Mouse (Mus musculus) stomach, embryonic 16.5 days (tissue): Measurements from ENCODE around the gene Trpm5. TPM values are rescaled to one million over a fixed set of nuclear protein-coding genes. Genes with fewer than 3 reads are reported as not detected.

Source experiments
- ATAC-seq: fragments of 200-750 bp; cut with Nextera tagmentation; 2 replicates; pipeline ENCODE4 v1.8.0; 2017; ENCODE audit warnings: moderate number of reproducible peaks, moderate TSS enrichment; ENCODE audit not compliant: insufficient read depth, low FRiP score
- H3K27ac ChIP-seq: fragments of 300-500 bp; sonication (generic); 2 replicates; pipeline ENCODE4 v1.5.1; 2014; ENCODE audit warnings: low read length
- H3K27me3 ChIP-seq: fragments of 300-500 bp; sonication (generic); 2 replicates; pipeline ENCODE4 v1.6.1; 2014; ENCODE audit warnings: low read length, control low read depth, mixed read lengths; ENCODE audit not compliant: control insufficient read depth, insufficient read depth
- H3K36me3 ChIP-seq: fragments of 300-500 bp; sonication (generic); 2 replicates; pipeline ENCODE4 v1.6.1; 2014; ENCODE audit warnings: low read length; ENCODE audit not compliant: control insufficient read depth, insufficient read depth
- H3K4me1 ChIP-seq: fragments of 300-500 bp; sonication (generic); 2 replicates; pipeline ENCODE4 v1.6.1; 2014; ENCODE audit warnings: low read length, control low read depth, mixed read lengths; ENCODE audit not compliant: control insufficient read depth, insufficient read depth
- H3K4me2 ChIP-seq: fragments of 300-500 bp; sonication (generic); 2 replicates; pipeline ENCODE4 v1.6.1; 2014; ENCODE audit warnings: low read depth, low read length, mixed read lengths
- H3K4me3 ChIP-seq: fragments of 300-500 bp; sonication (generic); replicated peaks from 2 replicates; pipeline ENCODE4 v1.5.1; 2014; ENCODE audit warnings: mild to moderate bottlenecking, low read length
- H3K9ac ChIP-seq: fragments of 300-500 bp; sonication (generic); 2 replicates; pipeline ENCODE4 v1.6.1; 2014; ENCODE audit warnings: low read length
- H3K9me3 ChIP-seq: fragments of 300-500 bp; sonication (generic); replicated peaks from 2 replicates; pipeline ENCODE4 v1.6.1; 2016; ENCODE audit warnings: low read length, control low read depth; ENCODE audit not compliant: control insufficient read depth
- polyA plus RNA-seq: library from polyadenylated mRNA; unstranded; fragments of >200 nt; fragmentation: Nextera tagmentation; extraction: Ambion mirVana; gene quantifications from 2 replicates; pipeline ENCODE4 v1.2.1, GENCODE M21; 2015

Gene Trpm5
- polyA plus RNA-seq, 1 experiment from 2014 or later: 18.5 TPM

- Histone ChIP-seq H3K27ac (no peak overlapping the region), H3K36me3 (no peaks in the 10 kb centered on the region), H3K4me3 (no peak overlapping the region), H3K4me1 (peaks cover 27% of the 10 kb centered on the region), H3K9ac (no peak overlapping the region), H3K4me2 (no peak overlapping the region), H3K27me3 (no peaks in the 10 kb centered on the region), H3K9me3 (no peaks in the 10 kb centered on the region)
- no peak for ATAC-seq
Observed at GRCm38 (mm10) chr7:143020040-143020439, 74.4 kb downstream of the Trpm5 start.

Other genes starting within 250 kb of the Trpm5 start
- gene Th, start 163.5 kb downstream of the Trpm5 start, polyA plus RNA-seq: 3.0 and 4.0 TPM in 2 replicates
- 6.2 and 6.7 TPM in 2 replicates for gene Ascl2, start 125.4 kb downstream of the Trpm5 start, polyA plus RNA-seq
- gene Tspan32, start 89.6 kb downstream of the Trpm5 start, polyA plus RNA-seq: 4.1 and 6.0 TPM in 2 replicates
- 638 and 686 TPM in 2 replicates for gene Cd81, start 41.9 kb downstream of the Trpm5 start, polyA plus RNA-seq
- 75.8 and 84.7 TPM in 2 replicates for gene Tssc4, start 25.4 kb downstream of the Trpm5 start, polyA plus RNA-seq
- gene Kcnq1, start 11.7 kb upstream of the Trpm5 start, polyA plus RNA-seq: 10.0 and 10.1 TPM in 2 replicates